In genomic region chr5:50125676-50126075, GRCm38 (mm10) we compare ENCODE assay signal across 24 mouse cellular contexts.
A peak's percentile ranks its signal among the peaks of the same experiment; 100 is the strongest.
DNase-seq lines count a peak whose midpoint lies in the region; ATAC-seq and TF ChIP-seq lines count a peak whose summit lies in the region.
"Had no signal": no experiment of that assay in that cellular context is flagged by ENCODE, and none has a peak within 500 bp of the region (broad histone marks: within the 10 kb centered on the region; RNA-seq: fewer than 3 reads in every experiment).

No protein-coding gene starts in this region.

- 0 out of 2 replicates have a peak, but pooled peaks have one; percentile 47 for ATAC-seq in intestine, postnatal 0 days
- no peak for ATAC-seq in liver, embryonic 13.5 days (ENCODE audit: low read depth)
- 0 out of 2 replicates have a peak, but pooled peaks have one; percentile 5 for ATAC-seq in liver, postnatal 0 days
- no peak for ATAC-seq in forebrain, postnatal 0 days
- ATAC-seq: activated CD4-positive, CD25-positive, alpha-beta regulatory T cell, adult 4 months; forebrain, embryonic 13.5 days; hindbrain, embryonic 16.5 days; Patski had no signal

- no peaks in the 10 kb centered on the region for H3K27me3 ChIP-seq in intestine, postnatal 0 days (replicated peaks; ENCODE audit: control insufficient read depth, insufficient read depth, low read length)
- H3K27me3 ChIP-seq in liver, embryonic 13.5 days, result no peaks in the 10 kb centered on the region
- no peaks in the 10 kb centered on the region for H3K27me3 ChIP-seq in liver, postnatal 0 days (ENCODE audit: insufficient read depth, low read length)
- H3K27me3 ChIP-seq in forebrain, postnatal 0 days (ENCODE audit: insufficient read depth, low read length), result no peaks in the 10 kb centered on the region
- H3K27me3 ChIP-seq: CH12.LX; embryonic facial prominence, embryonic 12.5 days; forebrain, embryonic 13.5 days; hindbrain, embryonic 12.5 days had no signal

- peaks cover 2% of the 10 kb centered on the region; the same call in 1 of the 2 replicates for H3K4me1 ChIP-seq in intestine, postnatal 0 days (replicated peaks; ENCODE audit: control insufficient read depth, insufficient read depth, low read length)
- peaks cover 69% of the 10 kb centered on the region for H3K4me1 ChIP-seq in liver, embryonic 13.5 days (replicated peaks)
- peaks cover 15% of the 10 kb centered on the region for H3K4me1 ChIP-seq in liver, postnatal 0 days (ENCODE audit: insufficient read depth)
- H3K4me1 ChIP-seq in forebrain, postnatal 0 days (ENCODE audit: insufficient read depth), result no peaks in the 10 kb centered on the region
- H3K4me1 ChIP-seq: embryonic facial prominence, embryonic 12.5 days; forebrain, embryonic 13.5 days; heart, embryonic 10.5 days; hindbrain, embryonic 12.5 days had no signal

- H3K9me3 ChIP-seq in intestine, postnatal 0 days (ENCODE audit: control insufficient read depth), result no peaks in the 10 kb centered on the region
- no peaks in the 10 kb centered on the region for H3K9me3 ChIP-seq in liver, embryonic 13.5 days (replicated peaks)
- H3K9me3 ChIP-seq in liver, postnatal 0 days (ENCODE audit: low read length), result no peaks in the 10 kb centered on the region
- H3K9me3 ChIP-seq in forebrain, postnatal 0 days (ENCODE audit: low read length), result no peaks in the 10 kb centered on the region
- H3K9me3 ChIP-seq: embryonic facial prominence, embryonic 12.5 days; forebrain, embryonic 13.5 days; heart, embryonic 10.5 days; hindbrain, embryonic 12.5 days had no signal

- no peak for TF ChIP-seq CTCF in intestine, postnatal 0 days (IDR thresholded peaks at IDR 0.05; ENCODE audit: low read depth)
- no peak for TF ChIP-seq CTCF in liver, postnatal 0 days (IDR thresholded peaks at IDR 0.05; ENCODE audit: low read depth)
- no peak for TF ChIP-seq CTCF in forebrain, postnatal 0 days (IDR thresholded peaks at IDR 0.05; ENCODE audit: low read depth)

- 35% methylated on average over 2 of the region's 2 CpGs for WGBS in intestine, postnatal 0 days
- WGBS in liver, embryonic 13.5 days (ENCODE audit: insufficient replicate concordance), result 42% methylated on average over 2 of the region's 2 CpGs
- WGBS in liver, postnatal 0 days (ENCODE audit: insufficient replicate concordance), result 54% methylated on average over 2 of the region's 2 CpGs
- 86% methylated on average over 2 of the region's 2 CpGs for WGBS in forebrain, postnatal 0 days

- TF ChIP-seq EP300 in liver, postnatal 0 days (IDR thresholded peaks at IDR 0.05; ENCODE audit: low read depth), result no peak

- peak; percentile 17 for DNase-seq in c-Kit-positive CD71-positive TER-119-positive erythroid progenitor cells, embryonic 14.5 days (ENCODE audit: low spot score)
- no peak for DNase-seq in liver, embryonic 13.5 days
- no peak for DNase-seq in liver, postnatal 0 days
- no peak for DNase-seq in urinary bladder, postnatal 25 days (ENCODE audit: low spot score)
- DNase-seq in adrenal gland, adult (ENCODE audit: inconsistent age in 2 of 2, low spot score in 1 of 2), result no peak
- no peak for DNase-seq in forebrain, postnatal 0 days
- DNase-seq: adrenal gland, adult 2 months; adrenal gland, postnatal 25 days; cerebellum, adult 11 months; cerebellum, adult 9-10 months; cerebellum, postnatal 25 days; gastrocnemius, postnatal 10 days; heart, adult 18-20 months; heart, postnatal 10 days; heart, postnatal 4 days had no signal

- H3K9ac ChIP-seq in intestine, postnatal 0 days (ENCODE audit: low read depth, low read length), result no peak overlapping the region
- H3K9ac ChIP-seq in liver, embryonic 13.5 days, result peak overlapping the region; percentile 55; the same call in 1 of the 2 replicates
- peak overlapping the region; percentile 30; the same call in 1 of the 2 replicates for H3K9ac ChIP-seq in liver, postnatal 0 days (replicated peaks)
- no peak overlapping the region for H3K9ac ChIP-seq in forebrain, postnatal 0 days
- H3K9ac ChIP-seq: embryonic facial prominence, embryonic 12.5 days; forebrain, embryonic 13.5 days; hindbrain, embryonic 12.5 days had no signal

- no peak overlapping the region for H3K4me2 ChIP-seq in intestine, postnatal 0 days (replicated peaks; ENCODE audit: low read depth)
- H3K4me2 ChIP-seq in liver, embryonic 13.5 days, result peak overlapping the region; percentile 42
- H3K4me2 ChIP-seq in liver, postnatal 0 days (ENCODE audit: low read depth, low read length), result peak overlapping the region; percentile 48
- H3K4me2 ChIP-seq in forebrain, postnatal 0 days (ENCODE audit: low read depth), result no peak overlapping the region
- H3K4me2 ChIP-seq: embryonic facial prominence, embryonic 12.5 days; forebrain, embryonic 13.5 days; hindbrain, embryonic 12.5 days had no signal

- H3K27ac ChIP-seq in intestine, postnatal 0 days (ENCODE audit: low read depth, low read length), result no peak overlapping the region
- peak overlapping the region; percentile 88 for H3K27ac ChIP-seq in liver, embryonic 13.5 days
- peak overlapping the region; percentile 51; the same call in 1 of the 2 replicates for H3K27ac ChIP-seq in liver, postnatal 0 days (ENCODE audit: low read depth)
- H3K27ac ChIP-seq in forebrain, postnatal 0 days (ENCODE audit: low read depth, low read length), result no peak overlapping the region
- H3K27ac ChIP-seq: embryonic facial prominence, embryonic 12.5 days; forebrain, embryonic 13.5 days; heart, embryonic 10.5 days; hindbrain, embryonic 12.5 days had no signal

- H3K36me3 ChIP-seq in intestine, postnatal 0 days (ENCODE audit: control insufficient read depth, insufficient read depth), result no peaks in the 10 kb centered on the region
- no peaks in the 10 kb centered on the region for H3K36me3 ChIP-seq in liver, embryonic 13.5 days
- no peaks in the 10 kb centered on the region for H3K36me3 ChIP-seq in liver, postnatal 0 days (replicated peaks; ENCODE audit: insufficient read depth, low read length)
- no peaks in the 10 kb centered on the region for H3K36me3 ChIP-seq in forebrain, postnatal 0 days (ENCODE audit: insufficient read depth)
- H3K36me3 ChIP-seq: embryonic facial prominence, embryonic 12.5 days; heart, embryonic 10.5 days; hindbrain, embryonic 12.5 days had no signal

- H3K4me3 ChIP-seq in intestine, postnatal 0 days (ENCODE audit: low read depth, low read length), result no peak overlapping the region
- H3K4me3 ChIP-seq in liver, embryonic 13.5 days (replicated peaks), result peak overlapping the region; percentile 26
- H3K4me3 ChIP-seq in liver, postnatal 0 days (ENCODE audit: low read depth, low read length), result peak overlapping the region; percentile 17; the same call in 1 of the 2 replicates
- no peak overlapping the region for H3K4me3 ChIP-seq in forebrain, postnatal 0 days (ENCODE audit: low read depth, low read length)
- H3K4me3 ChIP-seq: embryonic facial prominence, embryonic 12.5 days; forebrain, embryonic 13.5 days; heart, embryonic 10.5 days; hindbrain, embryonic 12.5 days had no signal

Comparison
In these comparisons a context has a peak if more than half of its experiments do, and no peak if none do; other contexts are left out.
1. ATAC-seq: peak in intestine, postnatal 0 days (single experiment) and liver, postnatal 0 days (single experiment); none in liver, embryonic 13.5 days (single experiment) and forebrain, postnatal 0 days (single experiment).
2. H3K27ac ChIP-seq: peak in liver, embryonic 13.5 days (single experiment) and liver, postnatal 0 days (single experiment); none in intestine, postnatal 0 days (single experiment) and forebrain, postnatal 0 days (single experiment).
3. H3K4me2 ChIP-seq: peak in liver, embryonic 13.5 days (single experiment) and liver, postnatal 0 days (single experiment); none in intestine, postnatal 0 days (single experiment) and forebrain, postnatal 0 days (single experiment).
4. H3K4me3 ChIP-seq: peak in liver, embryonic 13.5 days (single experiment) and liver, postnatal 0 days (single experiment); none in intestine, postnatal 0 days (single experiment) and forebrain, postnatal 0 days (single experiment).
5. H3K9ac ChIP-seq: peak in liver, embryonic 13.5 days (single experiment) and liver, postnatal 0 days (single experiment); none in intestine, postnatal 0 days (single experiment) and forebrain, postnatal 0 days (single experiment).